Mouse (Mus musculus) testis, adult 2 months (tissue): Measurements from ENCODE around the gene Rpp25.

ENCODE experiments used
- CTCF ChIP-seq: fragments of 200-500 bp; IDR thresholded peaks from 2 replicates; pipeline ENCODE4 v1.5.1; 2012; ENCODE audit warnings: low read depth, mild to moderate bottlenecking, inconsistent platforms, low read length, moderate library complexity; ENCODE audit not compliant: control insufficient read depth, insufficient read depth, insufficient replicate concordance
- POLR2A ChIP-seq: fragments of 200-500 bp; IDR thresholded peaks from 2 replicates; pipeline ENCODE4 v1.6.1; 2012; ENCODE audit warnings: low read depth, mild to moderate bottlenecking, inconsistent platforms, low read length, moderate library complexity; ENCODE audit not compliant: control insufficient read depth

- no peak for TF ChIP-seq POLR2A
- TF ChIP-seq CTCF: no peak
Measured at GRCm38 (mm10) chr9:57503622-57504380, at the start of gene Rpp25.
